Mouse (Mus musculus): Measurements from ENCODE around the gene Nrd1. TPM values are rescaled to one million over a fixed set of nuclear protein-coding genes. Genes with fewer than 3 reads are reported as not detected.

Nrd1 gene
- polyA plus RNA-seq, 1 experiment from 2014 or later: 57.2 TPM

GRCm38 (mm10) chr4:109091241-109091777 lies 90.9 kb downstream of the Nrd1 start:
- H3K36me3 ChIP-seq (ENCODE audit: control insufficient read depth, insufficient read depth, low read length): no peaks in the 10 kb centered on the region; the same call in 1 of the 2 replicates
- no peak overlapping the region for H3K4me2 ChIP-seq (replicated peaks; ENCODE audit: low read depth, low read length)
- no peak overlapping the region for H3K4me3 ChIP-seq (ENCODE audit: low read length)
- H3K9me3 ChIP-seq (ENCODE audit: control insufficient read depth, low read length): no peaks in the 10 kb centered on the region
- H3K27ac ChIP-seq (ENCODE audit: low read depth, low read length): no peak overlapping the region
- H3K4me1 ChIP-seq (ENCODE audit: control insufficient read depth, insufficient read depth, low read length): 0 out of 2 replicates have a peak, but pooled peaks cover 6% of the 10 kb centered on the region
- 92% methylated on average over 8 of the region's 8 CpGs for WGBS
- ATAC-seq (ENCODE audit: low FRiP score, low TSS enrichment): no peak
- H3K27me3 ChIP-seq (ENCODE audit: control insufficient read depth, insufficient read depth, low read length): no peaks in the 10 kb centered on the region
- no peak overlapping the region for H3K9ac ChIP-seq (ENCODE audit: low read depth, low read length)

- no peak for ATAC-seq (ENCODE audit: low FRiP score, low TSS enrichment)
- no peaks in the 10 kb centered on the region for H3K27me3 ChIP-seq (ENCODE audit: control insufficient read depth, insufficient read depth, low read length)
- 82% methylated on average over 5 of the region's 5 CpGs for WGBS
- no peak overlapping the region for H3K9ac ChIP-seq (ENCODE audit: low read depth, low read length)
- H3K9me3 ChIP-seq (ENCODE audit: control insufficient read depth, low read length): no peaks in the 10 kb centered on the region
- H3K4me2 ChIP-seq (replicated peaks; ENCODE audit: low read depth, low read length): no peak overlapping the region
- H3K4me3 ChIP-seq (ENCODE audit: low read length): no peak overlapping the region
- H3K27ac ChIP-seq (ENCODE audit: low read depth, low read length): no peak overlapping the region
- no peaks in the 10 kb centered on the region; the same call in 1 of the 2 replicates for H3K36me3 ChIP-seq (ENCODE audit: control insufficient read depth, insufficient read depth, low read length)
- 0 out of 2 replicates have a peak, but pooled peaks cover 6% of the 10 kb centered on the region for H3K4me1 ChIP-seq (ENCODE audit: control insufficient read depth, insufficient read depth, low read length)
Observed at GRCm38 (mm10) chr4:109092344-109092743, 91.9 kb downstream of the Nrd1 start.

GRCm38 (mm10) chr4:109094269-109094668 lies 93.8 kb downstream of the Nrd1 start:
- 0 out of 2 replicates have a peak, but pooled peaks cover 6% of the 10 kb centered on the region for H3K4me1 ChIP-seq (ENCODE audit: control insufficient read depth, insufficient read depth, low read length)
- no peak overlapping the region for H3K4me2 ChIP-seq (replicated peaks; ENCODE audit: low read depth, low read length)
- H3K9me3 ChIP-seq (ENCODE audit: control insufficient read depth, low read length): no peaks in the 10 kb centered on the region
- H3K36me3 ChIP-seq (ENCODE audit: control insufficient read depth, insufficient read depth, low read length): no peaks in the 10 kb centered on the region; the same call in 1 of the 2 replicates
- no peak overlapping the region for H3K27ac ChIP-seq (ENCODE audit: low read depth, low read length)
- WGBS: 67% methylated on average over 2 of the region's 2 CpGs
- no peaks in the 10 kb centered on the region for H3K27me3 ChIP-seq (ENCODE audit: control insufficient read depth, insufficient read depth, low read length)
- no peak overlapping the region for H3K9ac ChIP-seq (ENCODE audit: low read depth, low read length)
- H3K4me3 ChIP-seq (ENCODE audit: low read length): no peak overlapping the region
- ATAC-seq (ENCODE audit: low FRiP score, low TSS enrichment): no peak

- no peak overlapping the region for H3K4me2 ChIP-seq (replicated peaks; ENCODE audit: low read depth, low read length)
- no peaks in the 10 kb centered on the region for H3K9me3 ChIP-seq (ENCODE audit: control insufficient read depth, low read length)
- H3K4me3 ChIP-seq (ENCODE audit: low read length): no peak overlapping the region
- H3K27me3 ChIP-seq (ENCODE audit: control insufficient read depth, insufficient read depth, low read length): no peaks in the 10 kb centered on the region
- no peak for ATAC-seq (ENCODE audit: low FRiP score, low TSS enrichment)
- H3K9ac ChIP-seq (ENCODE audit: low read depth, low read length): no peak overlapping the region
- H3K4me1 ChIP-seq (ENCODE audit: control insufficient read depth, insufficient read depth, low read length): peaks cover 3% of the 10 kb centered on the region; the same call in 1 of the 2 replicates
- peaks cover 6% of the 10 kb centered on the region; the same call in 1 of the 2 replicates for H3K36me3 ChIP-seq (ENCODE audit: control insufficient read depth, insufficient read depth, low read length)
- no peak overlapping the region for H3K27ac ChIP-seq (ENCODE audit: low read depth, low read length)
- 95% methylated on average over 3 of the region's 3 CpGs for WGBS
Observed at GRCm38 (mm10) chr4:109098861-109099260, 98.4 kb downstream of the Nrd1 start.

GRCm38 (mm10) chr4:109102574-109102973 lies 102.1 kb downstream of the Nrd1 start:
- H3K27me3 ChIP-seq (ENCODE audit: control insufficient read depth, insufficient read depth, low read length): no peaks in the 10 kb centered on the region
- ATAC-seq (ENCODE audit: low FRiP score, low TSS enrichment): no peak
- peaks cover 3% of the 10 kb centered on the region; the same call in 1 of the 2 replicates for H3K4me1 ChIP-seq (ENCODE audit: control insufficient read depth, insufficient read depth, low read length)
- whole genome bisulfite sequencing: 83% methylated on average over 5 of the region's 5 CpGs
- no peaks in the 10 kb centered on the region for H3K9me3 ChIP-seq (ENCODE audit: control insufficient read depth, low read length)
- H3K36me3 ChIP-seq (ENCODE audit: control insufficient read depth, insufficient read depth, low read length): peaks cover 6% of the 10 kb centered on the region; the same call in 1 of the 2 replicates
- H3K9ac ChIP-seq (ENCODE audit: low read depth, low read length): no peak overlapping the region
- H3K4me2 ChIP-seq (replicated peaks; ENCODE audit: low read depth, low read length): no peak overlapping the region
- H3K27ac ChIP-seq (ENCODE audit: low read depth, low read length): no peak overlapping the region
- H3K4me3 ChIP-seq (ENCODE audit: low read length): no peak overlapping the region

GRCm38 (mm10) chr4:109103145-109103883 lies 102.9 kb downstream of the Nrd1 start:
- H3K9me3 ChIP-seq (ENCODE audit: control insufficient read depth, low read length): no peaks in the 10 kb centered on the region
- H3K27ac ChIP-seq (ENCODE audit: low read depth, low read length): no peak overlapping the region
- H3K9ac ChIP-seq (ENCODE audit: low read depth, low read length): no peak overlapping the region
- H3K4me2 ChIP-seq (replicated peaks; ENCODE audit: low read depth, low read length): no peak overlapping the region; the same call in 1 of the 2 replicates
- ATAC-seq (ENCODE audit: low FRiP score, low TSS enrichment): peak; percentile 60; the same call in 1 of the 2 replicates
- no peaks in the 10 kb centered on the region for H3K27me3 ChIP-seq (ENCODE audit: control insufficient read depth, insufficient read depth, low read length)
- H3K4me3 ChIP-seq (ENCODE audit: low read length): no peak overlapping the region
- H3K36me3 ChIP-seq (ENCODE audit: control insufficient read depth, insufficient read depth, low read length): peaks cover 6% of the 10 kb centered on the region; the same call in 1 of the 2 replicates
- H3K4me1 ChIP-seq (ENCODE audit: control insufficient read depth, insufficient read depth, low read length): peaks cover 3% of the 10 kb centered on the region; the same call in 1 of the 2 replicates
- 40% methylated on average over 9 of the region's 9 CpGs for WGBS

GRCm38 (mm10) chr4:109105254-109105653 lies 104.8 kb downstream of the Nrd1 start:
- H3K27me3 ChIP-seq (ENCODE audit: control insufficient read depth, insufficient read depth, low read length): no peaks in the 10 kb centered on the region
- H3K36me3 ChIP-seq (ENCODE audit: control insufficient read depth, insufficient read depth, low read length): peaks cover 6% of the 10 kb centered on the region; the same call in 1 of the 2 replicates
- H3K4me1 ChIP-seq (ENCODE audit: control insufficient read depth, insufficient read depth, low read length): peaks cover 3% of the 10 kb centered on the region; the same call in 1 of the 2 replicates
- no peak for ATAC-seq (ENCODE audit: low FRiP score, low TSS enrichment)
- no peak overlapping the region for H3K27ac ChIP-seq (ENCODE audit: low read depth, low read length)
- no peaks in the 10 kb centered on the region for H3K9me3 ChIP-seq (ENCODE audit: control insufficient read depth, low read length)
- H3K4me3 ChIP-seq (ENCODE audit: low read length): no peak overlapping the region
- H3K4me2 ChIP-seq (replicated peaks; ENCODE audit: low read depth, low read length): no peak overlapping the region
- H3K9ac ChIP-seq (ENCODE audit: low read depth, low read length): no peak overlapping the region

GRCm38 (mm10) chr4:109106034-109106433 lies 105.6 kb downstream of the Nrd1 start:
- Histone ChIP-seq H3K27me3 (ENCODE audit: control insufficient read depth, insufficient read depth, low read length) (no peaks in the 10 kb centered on the region), H3K27ac (ENCODE audit: low read depth, low read length) (no peak overlapping the region), H3K9ac (ENCODE audit: low read depth, low read length) (no peak overlapping the region), H3K9me3 (ENCODE audit: control insufficient read depth, low read length) (no peaks in the 10 kb centered on the region), H3K4me3 (ENCODE audit: low read length) (no peak overlapping the region), H3K4me1 (ENCODE audit: control insufficient read depth, insufficient read depth, low read length) (peaks cover 3% of the 10 kb centered on the region; the same call in 1 of the 2 replicates), H3K4me2 (replicated peaks; ENCODE audit: low read depth, low read length) (no peak overlapping the region), H3K36me3 (ENCODE audit: control insufficient read depth, insufficient read depth, low read length) (peaks cover 6% of the 10 kb centered on the region; the same call in 1 of the 2 replicates)
- 85% methylated on average over 3 of the region's 3 CpGs for WGBS
- no peak for ATAC-seq (ENCODE audit: low FRiP score, low TSS enrichment)

GRCm38 (mm10) chr4:109106594-109106993 lies 106.1 kb downstream of the Nrd1 start:
- no peak overlapping the region for H3K9ac ChIP-seq (ENCODE audit: low read depth, low read length)
- peaks cover 3% of the 10 kb centered on the region; the same call in 1 of the 2 replicates for H3K4me1 ChIP-seq (ENCODE audit: control insufficient read depth, insufficient read depth, low read length)
- 0 out of 2 replicates have a peak, but pooled peaks cover under 1% of the 10 kb centered on the region for H3K36me3 ChIP-seq (ENCODE audit: control insufficient read depth, insufficient read depth, low read length)
- no peak for ATAC-seq (ENCODE audit: low FRiP score, low TSS enrichment)
- no peaks in the 10 kb centered on the region for H3K9me3 ChIP-seq (ENCODE audit: control insufficient read depth, low read length)
- H3K27ac ChIP-seq (ENCODE audit: low read depth, low read length): no peak overlapping the region
- H3K4me3 ChIP-seq (ENCODE audit: low read length): no peak overlapping the region
- no peak overlapping the region for H3K4me2 ChIP-seq (replicated peaks; ENCODE audit: low read depth, low read length)
- no peaks in the 10 kb centered on the region for H3K27me3 ChIP-seq (ENCODE audit: control insufficient read depth, insufficient read depth, low read length)
